Comparison of ENCODE assay signal across 7 mouse cellular contexts in genomic region chr14:34503325-34503647, GRCm38 (mm10). TPM values are rescaled to one million over a fixed set of nuclear protein-coding genes. Genes with fewer than 3 reads are reported as not detected.
DNase-seq lines count a peak whose midpoint lies in the region; ATAC-seq and TF ChIP-seq lines count a peak whose summit lies in the region.

Gene Bmpr1a, minus strand, starts transcription at chr14:34503341.

- TF ChIP-seq POLR2A in testis, adult 2 months (IDR thresholded peaks at IDR 0.05; ENCODE audit: control insufficient read depth, low read depth, low read length), result no peak

- no peaks in the 10 kb centered on the region for H3K9me3 ChIP-seq in forebrain, embryonic 12.5 days
- no peaks in the 10 kb centered on the region for H3K9me3 ChIP-seq in hindbrain, embryonic 12.5 days (replicated peaks)
- H3K9me3 ChIP-seq in liver, embryonic 16.5 days (replicated peaks; ENCODE audit: control insufficient read depth, low read length), result no peaks in the 10 kb centered on the region

- H3K27me3 ChIP-seq in testis, adult 2 months (ENCODE audit: control insufficient read depth, insufficient read depth, low read length), result no peaks in the 10 kb centered on the region
- no peaks in the 10 kb centered on the region for H3K27me3 ChIP-seq in forebrain, embryonic 12.5 days
- no peaks in the 10 kb centered on the region for H3K27me3 ChIP-seq in hindbrain, embryonic 12.5 days
- H3K27me3 ChIP-seq in liver, embryonic 16.5 days (ENCODE audit: control insufficient read depth, insufficient read depth, low read depth, low read length), result peaks cover 44% of the 10 kb centered on the region

- H3K9ac ChIP-seq in forebrain, embryonic 12.5 days, result peak within 1 kb of the TSS; percentile 95
- H3K9ac ChIP-seq in hindbrain, embryonic 12.5 days, result peak within 1 kb of the TSS; percentile 96
- peak within 1 kb of the TSS; percentile 67 for H3K9ac ChIP-seq in liver, embryonic 16.5 days (ENCODE audit: low read depth, low read length)

- no peaks in the 10 kb centered on the region for H3K36me3 ChIP-seq in testis, adult 2 months (ENCODE audit: control insufficient read depth, insufficient read depth, low read length)
- H3K36me3 ChIP-seq in forebrain, embryonic 12.5 days (replicated peaks), result no peaks in the 10 kb centered on the region
- no peaks in the 10 kb centered on the region for H3K36me3 ChIP-seq in hindbrain, embryonic 12.5 days
- no peaks in the 10 kb centered on the region for H3K36me3 ChIP-seq in liver, embryonic 16.5 days (ENCODE audit: control insufficient read depth, insufficient read depth)

- H3K4me1 ChIP-seq in testis, adult 2 months (ENCODE audit: control insufficient read depth, insufficient read depth, low read length), result no peaks in the 10 kb centered on the region; the same call in 1 of the 2 replicates
- peaks cover 44% of the 10 kb centered on the region for H3K4me1 ChIP-seq in forebrain, embryonic 12.5 days
- H3K4me1 ChIP-seq in hindbrain, embryonic 12.5 days, result peaks cover 33% of the 10 kb centered on the region
- H3K4me1 ChIP-seq in liver, embryonic 16.5 days (ENCODE audit: control insufficient read depth, low read depth, low read length), result no peaks in the 10 kb centered on the region

- DNase-seq in testis, postnatal 10 days (ENCODE audit: low spot score), result no peak
- DNase-seq in urinary bladder, postnatal 10 days (ENCODE audit: low spot score), result no peak
- DNase-seq in cerebellum, adult 9-10 months, result no peak

- H3K4me2 ChIP-seq in forebrain, embryonic 12.5 days, result peak within 1 kb of the TSS; percentile 64
- H3K4me2 ChIP-seq in hindbrain, embryonic 12.5 days (replicated peaks), result peak within 1 kb of the TSS; percentile 58
- peak within 1 kb of the TSS; percentile 75 for H3K4me2 ChIP-seq in liver, embryonic 16.5 days (ENCODE audit: low read depth, low read length)

- 7% methylated on average over 15 of the region's 15 CpGs for WGBS in forebrain, embryonic 12.5 days
- WGBS in hindbrain, embryonic 12.5 days, result 9% methylated on average over 15 of the region's 15 CpGs
- WGBS in liver, embryonic 16.5 days (ENCODE audit: insufficient replicate concordance), result 11% methylated on average over 15 of the region's 15 CpGs

- no peak for ATAC-seq in forebrain, embryonic 12.5 days (ENCODE audit: low FRiP score)
- no peak for ATAC-seq in hindbrain, embryonic 12.5 days (ENCODE audit: low FRiP score)
- ATAC-seq in liver, embryonic 16.5 days (ENCODE audit: low read depth), result no peak

- H3K4me3 ChIP-seq in testis, adult 2 months (ENCODE audit: control insufficient read depth, low read depth, low read length), result peak within 1 kb of the TSS; percentile 94
- peak within 1 kb of the TSS; percentile 89 for H3K4me3 ChIP-seq in forebrain, embryonic 12.5 days (replicated peaks)
- H3K4me3 ChIP-seq in hindbrain, embryonic 12.5 days, result peak within 1 kb of the TSS; percentile 82
- H3K4me3 ChIP-seq in liver, embryonic 16.5 days (ENCODE audit: low read depth, low read length), result peak within 1 kb of the TSS; percentile 67

- no peak for TF ChIP-seq CTCF in testis, adult 2 months (IDR thresholded peaks at IDR 0.05; ENCODE audit: control insufficient read depth, insufficient read depth, insufficient replicate concordance, low read depth, low read length)

- peak within 1 kb of the TSS; percentile 90 for H3K27ac ChIP-seq in testis, adult 2 months (ENCODE audit: control insufficient read depth, insufficient read depth, low read depth, low read length)
- peak within 1 kb of the TSS; percentile 97 for H3K27ac ChIP-seq in forebrain, embryonic 12.5 days
- H3K27ac ChIP-seq in hindbrain, embryonic 12.5 days, result peak within 1 kb of the TSS; percentile 96
- H3K27ac ChIP-seq in liver, embryonic 16.5 days (ENCODE audit: low read length), result peak within 1 kb of the TSS; percentile 80

RNA-seq across cellular contexts. Expression of gene Bmpr1a, which starts in this region (rescaled TPM):
- 3.7 and 5.9 TPM in 2 replicates for polyA plus RNA-seq in testis, adult 2 months (2012; rRNA removed)
- polyA plus RNA-seq in forebrain, embryonic 12.5 days (2016; fragmentation: Nextera tagmentation; extraction: Ambion mirVana), result 47.5 and 49.5 TPM in 2 replicates
- 47.6 and 50.4 TPM in 2 replicates for polyA plus RNA-seq in hindbrain, embryonic 12.5 days (2016; fragmentation: Nextera tagmentation; extraction: Ambion mirVana)
- polyA plus RNA-seq in liver, embryonic 16.5 days (2015; fragmentation: Nextera tagmentation; extraction: Ambion mirVana), result 2.0 and 3.0 TPM in 2 replicates
